Mouse (Mus musculus): ENCODE results near the gene 4833427G06Rik. TPM values are rescaled to one million over a fixed set of nuclear protein-coding genes. Genes with fewer than 3 reads are reported as not detected.

4833427G06Rik gene
- total RNA-seq, 1 experiment = 0.22 TPM

- Histone ChIP-seq H3K9ac (ENCODE audit: insufficient read depth, low read depth, low read length, poor library complexity, severe bottlenecking) (no peak overlapping the region), H3K4me3 (ENCODE audit: insufficient read depth in 1 of 2, low read depth in 1 of 2, low read length in 2 of 2, poor library complexity in 1 of 2, severe bottlenecking in 1 of 2) (no peak overlapping the region), H3K9me3 (ENCODE audit: control insufficient read depth, insufficient read depth, low read depth, low read length) (no peaks in the 10 kb centered on the region), H3K4me1 (ENCODE audit: control insufficient read depth in 2 of 2, insufficient read depth in 2 of 2, low read length in 2 of 2, poor library complexity in 1 of 2) (no peaks in the 10 kb centered on the region), H3K36me3 (ENCODE audit: control insufficient read depth, insufficient read depth, low read length, poor library complexity, severe bottlenecking) (no peaks in the 10 kb centered on the region), H3K27ac (ENCODE audit: insufficient read depth, low read depth, low read length, poor library complexity, severe bottlenecking) (no peak overlapping the region)
- in situ Hi-C loops (cut with MboI; ENCODE audit: low sequenced_read_pairs in 2 of 2, unreplicated experiment in 2 of 2) = no loop called here
- TF ChIP-seq CHD2 (IDR thresholded peaks at IDR 0.05; ENCODE audit: low read depth, low read length) (no peak), HCFC1 (IDR thresholded peaks at IDR 0.05; ENCODE audit: borderline replicate concordance, insufficient read depth, low read length) (no peak), MAFK (IDR thresholded peaks at IDR 0.05; ENCODE audit: insufficient read depth, low read depth, low read length) (no peak), ZC3H11A (IDR thresholded peaks at IDR 0.05; ENCODE audit: borderline replicate concordance, low read depth, low read length) (no peak), ZNF384 (IDR thresholded peaks at IDR 0.05; ENCODE audit: low read depth, low read length) (no peak)
- DNase-seq (ENCODE audit: low read depth, low spot score) = no peak
Observed at GRCm38 (mm10) chr9:51052180-51052579, 49.7 kb downstream of the 4833427G06Rik start.

- Histone ChIP-seq H3K9me3 (ENCODE audit: control insufficient read depth, insufficient read depth, low read depth, low read length) (no peaks in the 10 kb centered on the region), H3K9ac (ENCODE audit: insufficient read depth, low read depth, low read length, poor library complexity, severe bottlenecking) (no peak overlapping the region), H3K36me3 (ENCODE audit: control insufficient read depth, insufficient read depth, low read length, poor library complexity, severe bottlenecking) (no peaks in the 10 kb centered on the region), H3K4me1 (ENCODE audit: control insufficient read depth in 2 of 2, insufficient read depth in 2 of 2, low read length in 2 of 2, poor library complexity in 1 of 2) (peaks cover 0 to 2% of the 10 kb centered on the region in 2 experiments; a peak in 1 of 4 replicates), H3K4me3 (ENCODE audit: insufficient read depth in 1 of 2, low read depth in 1 of 2, low read length in 2 of 2, poor library complexity in 1 of 2, severe bottlenecking in 1 of 2) (no peak overlapping the region), H3K27ac (ENCODE audit: insufficient read depth, low read depth, low read length, poor library complexity, severe bottlenecking) (no peak overlapping the region)
- in situ Hi-C loops (cut with MboI; ENCODE audit: low sequenced_read_pairs in 2 of 2, unreplicated experiment in 2 of 2) = no loop called here
- TF ChIP-seq HCFC1 (IDR thresholded peaks at IDR 0.05; ENCODE audit: borderline replicate concordance, insufficient read depth, low read length) = no peak
- TF ChIP-seq ZC3H11A (IDR thresholded peaks at IDR 0.05; ENCODE audit: borderline replicate concordance, low read depth, low read length) = no peak
- TF ChIP-seq CHD2 (IDR thresholded peaks at IDR 0.05; ENCODE audit: low read depth, low read length) = no peak
- no peak for TF ChIP-seq MAFK (IDR thresholded peaks at IDR 0.05; ENCODE audit: insufficient read depth, low read depth, low read length)
- no peak for TF ChIP-seq ZNF384 (IDR thresholded peaks at IDR 0.05; ENCODE audit: low read depth, low read length)
- DNase-seq (ENCODE audit: low read depth, low spot score) = no peak
Observed at GRCm38 (mm10) chr9:51042136-51042535, 59.7 kb downstream of the 4833427G06Rik start.

GRCm38 (mm10) chr9:51041491-51041980 is 60.3 kb downstream of the 4833427G06Rik start:
- TF ChIP-seq CHD2 (IDR thresholded peaks at IDR 0.05; ENCODE audit: low read depth, low read length) (no peak), ZC3H11A (IDR thresholded peaks at IDR 0.05; ENCODE audit: borderline replicate concordance, low read depth, low read length) (no peak), HCFC1 (IDR thresholded peaks at IDR 0.05; ENCODE audit: borderline replicate concordance, insufficient read depth, low read length) (no peak), MAFK (IDR thresholded peaks at IDR 0.05; ENCODE audit: insufficient read depth, low read depth, low read length) (no peak), ZNF384 (IDR thresholded peaks at IDR 0.05; ENCODE audit: low read depth, low read length) (peak; percentile 47; the same call in 1 of the 2 replicates)

GRCm38 (mm10) chr9:51032785-51033529 is 68.9 kb downstream of the 4833427G06Rik start:
- TF ChIP-seq ZC3H11A (IDR thresholded peaks at IDR 0.05; ENCODE audit: borderline replicate concordance, low read depth, low read length) (no peak), MAFK (IDR thresholded peaks at IDR 0.05; ENCODE audit: insufficient read depth, low read depth, low read length) (no peak), HCFC1 (IDR thresholded peaks at IDR 0.05; ENCODE audit: borderline replicate concordance, insufficient read depth, low read length) (no peak), CHD2 (IDR thresholded peaks at IDR 0.05; ENCODE audit: low read depth, low read length) (no peak), ZNF384 (IDR thresholded peaks at IDR 0.05; ENCODE audit: low read depth, low read length) (no peak)
- no peak for DNase-seq (ENCODE audit: low read depth, low spot score)
- H3K9ac ChIP-seq (ENCODE audit: insufficient read depth, low read depth, low read length, poor library complexity, severe bottlenecking) = no peak overlapping the region
- no peak overlapping the region for H3K27ac ChIP-seq (ENCODE audit: insufficient read depth, low read depth, low read length, poor library complexity, severe bottlenecking)
- H3K36me3 ChIP-seq (ENCODE audit: control insufficient read depth, insufficient read depth, low read length, poor library complexity, severe bottlenecking) = no peaks in the 10 kb centered on the region
- no peak overlapping the region for H3K4me3 ChIP-seq (ENCODE audit: insufficient read depth in 1 of 2, low read depth in 1 of 2, low read length in 2 of 2, poor library complexity in 1 of 2, severe bottlenecking in 1 of 2)
- in situ Hi-C loops (cut with MboI; ENCODE audit: low sequenced_read_pairs in 2 of 2, unreplicated experiment in 2 of 2) = no loop called here
- H3K9me3 ChIP-seq (ENCODE audit: control insufficient read depth, insufficient read depth, low read depth, low read length) = no peaks in the 10 kb centered on the region
- H3K4me1 ChIP-seq (ENCODE audit: control insufficient read depth in 2 of 2, insufficient read depth in 2 of 2, low read length in 2 of 2, poor library complexity in 1 of 2) = no peaks in the 10 kb centered on the region

More at GRCm38 (mm10) chr9:51041491-51041980, 60.3 kb downstream of the 4833427G06Rik start:
- Histone ChIP-seq H3K9ac (ENCODE audit: insufficient read depth, low read depth, low read length, poor library complexity, severe bottlenecking) (no peak overlapping the region), H3K27ac (ENCODE audit: insufficient read depth, low read depth, low read length, poor library complexity, severe bottlenecking) (no peak overlapping the region), H3K4me3 (ENCODE audit: insufficient read depth in 1 of 2, low read depth in 1 of 2, low read length in 2 of 2, poor library complexity in 1 of 2, severe bottlenecking in 1 of 2) (no peak overlapping the region), H3K36me3 (ENCODE audit: control insufficient read depth, insufficient read depth, low read length, poor library complexity, severe bottlenecking) (no peaks in the 10 kb centered on the region), H3K9me3 (ENCODE audit: control insufficient read depth, insufficient read depth, low read depth, low read length) (no peaks in the 10 kb centered on the region), H3K4me1 (ENCODE audit: control insufficient read depth in 2 of 2, insufficient read depth in 2 of 2, low read length in 2 of 2, poor library complexity in 1 of 2) (peaks cover 0 to 2% of the 10 kb centered on the region in 2 experiments; a peak in 1 of 4 replicates)
- no peak for DNase-seq (ENCODE audit: low read depth, low spot score)
- in situ Hi-C loops (cut with MboI; ENCODE audit: low sequenced_read_pairs in 2 of 2, unreplicated experiment in 2 of 2) = no loop called here

Measured in ES-E14 (cell line).